Mouse (Mus musculus): ENCODE measurements around the gene Ncf1. TPM values are rescaled to one million over a fixed set of nuclear protein-coding genes. Genes with fewer than 3 reads are reported as not detected.
A peak's percentile ranks its signal among the peaks of the same experiment; 100 is the strongest.

Ncf1 gene
- total RNA-seq, 2 experiments from 2014 or later = 5.5 to 5.9 TPM

- no peak for DNase-seq (ENCODE audit: low spot score in 2 of 2)
These were observed 15.5 kb upstream of the Ncf1 start for GRCm38 (mm10) chr5:134244890-134245289.

GRCm38 (mm10) chr5:134243661-134244436 lies 14.4 kb upstream of the Ncf1 start:
- no peak for DNase-seq (ENCODE audit: low spot score in 2 of 2)

- no peak for DNase-seq (ENCODE audit: low spot score in 2 of 2)
These were observed 12.4 kb upstream of the Ncf1 start for GRCm38 (mm10) chr5:134241831-134242230.

- peak in 1 of 2 experiments; percentile 39 for DNase-seq (ENCODE audit: low spot score in 2 of 2)
These were observed 8.7 kb upstream of the Ncf1 start for GRCm38 (mm10) chr5:134237936-134238760.

GRCm38 (mm10) chr5:134237508-134237907 lies 8.1 kb upstream of the Ncf1 start:
- DNase-seq (ENCODE audit: low spot score in 2 of 2) = no peak

GRCm38 (mm10) chr5:134236796-134237195 lies 7.4 kb upstream of the Ncf1 start:
- DNase-seq (ENCODE audit: low spot score in 2 of 2) = no peak

- DNase-seq (ENCODE audit: low spot score in 2 of 2) = no peak
These were observed 6.8 kb upstream of the Ncf1 start for GRCm38 (mm10) chr5:134236241-134236640.

- peak; percentile 66 to 68 for DNase-seq (ENCODE audit: low spot score in 2 of 2)
These were observed 5.7 kb upstream of the Ncf1 start for GRCm38 (mm10) chr5:134235111-134235510.

GRCm38 (mm10) chr5:134234205-134234604 lies 4.8 kb upstream of the Ncf1 start:
- no peak for DNase-seq (ENCODE audit: low spot score in 2 of 2)

GRCm38 (mm10) chr5:134233244-134233651 lies 3.8 kb upstream of the Ncf1 start:
- DNase-seq (ENCODE audit: low spot score in 2 of 2) = no peak

GRCm38 (mm10) chr5:134232568-134232967 lies 3.1 kb upstream of the Ncf1 start:
- no peak for DNase-seq (ENCODE audit: low spot score in 2 of 2)

GRCm38 (mm10) chr5:134232111-134232510 lies 2.7 kb upstream of the Ncf1 start:
- no peak for DNase-seq (ENCODE audit: low spot score in 2 of 2)

- no peak for DNase-seq (ENCODE audit: low spot score in 2 of 2)
These were observed 2.0 kb upstream of the Ncf1 start for GRCm38 (mm10) chr5:134231376-134231775.

GRCm38 (mm10) chr5:134228249-134228638 lies 1.2 kb downstream of the Ncf1 start:
- no peak for DNase-seq (ENCODE audit: low spot score in 2 of 2)

- peak; percentile 53 to 54 for DNase-seq (ENCODE audit: low spot score in 2 of 2)
These were observed 1.7 kb downstream of the Ncf1 start for GRCm38 (mm10) chr5:134227574-134228248.

- no peak for DNase-seq (ENCODE audit: low spot score in 2 of 2)
These were observed 2.5 kb downstream of the Ncf1 start for GRCm38 (mm10) chr5:134226946-134227345.

GRCm38 (mm10) chr5:134225110-134225901 lies 4.1 kb downstream of the Ncf1 start:
- no peak for DNase-seq (ENCODE audit: low spot score in 2 of 2)

- no peak for DNase-seq (ENCODE audit: low spot score in 2 of 2)
These were observed 7.7 kb downstream of the Ncf1 start for GRCm38 (mm10) chr5:134221708-134222150.

- DNase-seq (ENCODE audit: low spot score in 2 of 2) = no peak
These were observed 8.1 kb downstream of the Ncf1 start for GRCm38 (mm10) chr5:134221278-134221677.

- no peak for DNase-seq (ENCODE audit: low spot score in 2 of 2)
These were observed 11.5 kb downstream of the Ncf1 start for GRCm38 (mm10) chr5:134217900-134218299.

Measured in layer of hippocampus, postnatal 10 days (tissue).